Mouse (Mus musculus) kidney, postnatal 25 days (tissue): ENCODE measurements around the gene Arhgef26.
A peak's percentile ranks its signal among the peaks of the same experiment; 100 is the strongest.

Experiments used
- DNase-seq, 2 experiments: peaks; one replicate each; pipeline ENCODE4 v3.0.0; 2021; ENCODE audit warnings: mixed read lengths in 2 of 2

Gene Arhgef26

DNA sequence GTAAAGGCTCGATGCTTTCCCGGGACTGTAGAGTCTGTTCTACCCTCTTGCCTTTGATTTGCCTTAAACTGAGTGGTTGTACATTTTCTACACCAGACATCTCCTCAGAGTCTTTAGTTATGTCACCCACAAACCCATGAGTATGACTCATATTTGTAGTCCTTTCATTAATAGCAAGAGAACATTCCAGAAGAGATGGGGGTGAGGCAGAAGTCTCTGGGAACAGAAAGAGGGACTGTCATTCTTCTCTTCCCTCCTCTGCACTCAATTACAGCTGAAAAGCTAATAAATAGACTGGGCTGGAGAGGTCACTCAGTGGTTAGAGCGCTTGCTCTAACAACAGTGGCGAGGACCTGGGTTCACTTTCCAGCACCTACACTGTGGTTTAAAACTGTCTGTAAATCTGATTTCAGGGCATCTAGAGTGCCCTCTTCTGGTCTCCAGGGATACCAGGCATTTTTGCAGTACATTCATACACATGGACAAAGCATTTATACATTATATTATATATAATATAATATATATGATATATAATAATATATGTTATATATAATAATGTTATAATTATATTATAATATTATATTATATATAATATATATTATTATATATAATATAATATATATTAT lies 111.8 kb downstream of the Arhgef26 start:
- no peak for DNase-seq

- DNase-seq, result no peak
Measured at GRCm38 (mm10) chr3:62452961-62453360, 114.8 kb downstream of the Arhgef26 start.

- no peak for DNase-seq
Measured at GRCm38 (mm10) chr3:62454096-62454495, 116.0 kb downstream of the Arhgef26 start.

DNA sequence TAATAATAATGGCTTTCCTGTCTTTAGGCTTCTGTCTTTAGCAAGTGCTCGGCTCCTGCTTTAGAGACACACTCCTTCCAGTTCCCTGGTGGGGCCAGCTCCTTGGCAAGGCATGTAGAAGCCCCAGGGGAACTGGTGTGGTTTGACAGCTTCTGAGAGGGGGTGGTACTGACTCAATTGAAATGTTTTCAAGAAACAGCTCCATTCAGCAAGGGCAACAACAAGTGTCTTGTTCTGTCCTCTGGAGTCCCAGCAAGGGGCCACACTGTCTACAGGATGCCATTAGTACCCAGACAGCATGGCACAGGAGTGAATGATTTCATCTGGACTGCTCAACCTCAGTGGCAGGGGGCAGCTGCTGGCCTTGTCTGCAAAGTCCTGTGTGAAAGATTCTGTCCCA lies 117.7 kb downstream of the Arhgef26 start:
- DNase-seq, result no peak

GRCm38 (mm10) chr3:62458284-62459013 lies 120.3 kb downstream of the Arhgef26 start:
- DNase-seq, result peak; percentile 67 to 82

- no peak for DNase-seq
Measured at GRCm38 (mm10) chr3:62459483-62459882, 121.3 kb downstream of the Arhgef26 start.

DNA sequence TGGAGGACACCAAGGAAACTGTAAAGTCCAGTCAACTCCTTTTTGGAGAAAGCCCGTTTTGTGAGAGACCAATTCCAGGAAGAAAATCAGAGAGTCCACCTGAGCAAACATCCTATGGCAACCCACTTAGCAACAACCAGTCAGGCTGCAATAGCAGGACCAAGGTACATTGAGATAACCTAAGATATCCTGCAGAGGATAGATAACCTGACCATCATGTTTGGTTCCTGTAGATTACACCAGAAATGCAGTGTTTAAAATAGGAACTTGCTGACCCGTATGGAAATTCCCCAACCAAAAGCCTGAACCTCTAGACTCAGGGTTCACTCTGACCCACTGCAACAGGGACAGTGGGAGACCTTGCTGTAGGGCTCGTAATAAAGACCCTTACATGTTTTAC lies 126.1 kb downstream of the Arhgef26 start:
- no peak for DNase-seq

- no peak for DNase-seq
Measured at GRCm38 (mm10) chr3:62470179-62470578, 132.0 kb downstream of the Arhgef26 start.

DNA sequence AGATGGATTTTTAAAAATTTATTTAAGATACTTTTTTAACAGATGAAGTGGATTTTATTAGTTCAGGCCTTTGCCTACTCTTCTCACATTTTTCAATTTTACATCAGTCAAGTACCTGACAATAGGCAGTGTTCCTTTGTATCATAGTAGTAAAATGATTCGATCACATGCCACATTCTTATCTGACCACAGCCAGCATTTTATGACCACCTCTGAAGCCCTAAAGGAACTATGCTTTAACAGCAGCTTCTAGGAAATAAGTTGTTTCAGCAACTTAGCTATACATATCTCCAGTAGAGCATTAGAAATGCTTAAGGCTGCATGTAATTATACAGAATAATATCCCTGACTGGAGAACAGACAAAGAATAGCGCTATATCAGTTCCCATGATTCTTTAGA lies 146.2 kb downstream of the Arhgef26 start:
- no peak for DNase-seq

GRCm38 (mm10) chr3:62492568-62492967 lies 154.4 kb downstream of the Arhgef26 start:
- DNase-seq, result no peak

- no peak for DNase-seq
Measured at GRCm38 (mm10) chr3:62499327-62499726, 161.2 kb downstream of the Arhgef26 start.

GRCm38 (mm10) chr3:62505166-62505900 lies 167.2 kb downstream of the Arhgef26 start:
- DNase-seq, result no peak

- peak; percentile 98 to 99 for DNase-seq
Measured at GRCm38 (mm10) chr3:62506488-62507205, 168.5 kb downstream of the Arhgef26 start, which contains the start of gene Dhx36. Gene Dhx36, minus strand, starts transcription at chr3:62507004.

DNA sequence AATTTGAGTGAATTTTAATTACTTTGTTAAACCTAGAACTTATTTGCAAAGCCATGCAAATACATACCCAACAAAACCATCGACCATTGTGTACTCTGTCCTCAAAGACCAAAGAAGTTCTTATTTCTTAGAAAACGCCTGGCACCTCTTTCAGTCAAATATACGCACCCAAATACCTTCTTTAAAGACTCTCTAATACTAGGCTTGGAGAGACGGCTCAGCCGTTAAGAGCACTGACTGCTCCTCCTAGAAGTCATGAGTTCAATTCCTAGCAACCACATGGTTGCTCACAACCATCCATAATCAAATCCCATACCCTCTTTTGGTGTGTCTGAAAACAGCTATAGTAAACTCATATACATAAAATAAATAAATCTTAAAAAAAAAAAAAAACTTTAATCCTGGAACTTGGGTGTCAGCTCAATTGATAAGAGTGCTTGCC lies 169.1 kb downstream of the Arhgef26 start:
- DNase-seq, result no peak
